Mouse (Mus musculus): Measurements from ENCODE around the gene Rps8. TPM values are rescaled to one million over a fixed set of nuclear protein-coding genes. Genes with fewer than 3 reads are reported as not detected.

Gene Rps8
- total RNA-seq, 1 experiment from 2014 or later = 1,008 TPM

DNA sequence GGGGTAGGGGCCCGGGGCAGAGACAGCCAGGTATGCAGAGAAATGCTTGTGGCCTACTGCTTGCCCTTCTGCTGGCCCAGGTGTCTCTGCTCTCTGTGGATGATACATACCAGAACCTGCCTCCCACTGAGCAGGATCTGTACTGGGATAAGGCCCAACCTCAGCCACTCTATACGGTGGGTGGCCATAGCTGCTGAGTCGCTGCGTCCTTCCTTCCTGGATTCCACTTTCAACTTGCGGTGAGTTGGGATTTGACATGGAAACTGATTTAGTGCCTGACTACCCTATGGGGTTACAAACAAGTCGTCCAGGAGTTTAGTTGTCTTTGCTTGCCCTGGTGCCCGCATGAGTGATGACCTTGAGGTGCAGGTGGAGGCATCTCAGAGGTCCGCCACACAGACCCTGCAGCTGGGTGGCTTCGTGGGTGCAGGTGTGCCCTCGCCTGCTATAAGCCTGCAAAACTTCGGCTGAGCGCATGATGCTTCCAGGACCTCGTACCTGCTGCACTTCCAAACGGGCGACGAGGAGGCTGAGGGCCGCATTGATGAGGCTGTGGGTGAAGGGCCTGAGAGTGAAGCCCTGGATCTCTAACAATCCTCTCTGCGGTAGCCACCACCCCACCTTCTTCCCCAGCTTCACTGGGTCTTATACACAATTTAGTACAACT lies 7.9 kb downstream of the Rps8 start:
- DNase-seq = no peak

DNA sequence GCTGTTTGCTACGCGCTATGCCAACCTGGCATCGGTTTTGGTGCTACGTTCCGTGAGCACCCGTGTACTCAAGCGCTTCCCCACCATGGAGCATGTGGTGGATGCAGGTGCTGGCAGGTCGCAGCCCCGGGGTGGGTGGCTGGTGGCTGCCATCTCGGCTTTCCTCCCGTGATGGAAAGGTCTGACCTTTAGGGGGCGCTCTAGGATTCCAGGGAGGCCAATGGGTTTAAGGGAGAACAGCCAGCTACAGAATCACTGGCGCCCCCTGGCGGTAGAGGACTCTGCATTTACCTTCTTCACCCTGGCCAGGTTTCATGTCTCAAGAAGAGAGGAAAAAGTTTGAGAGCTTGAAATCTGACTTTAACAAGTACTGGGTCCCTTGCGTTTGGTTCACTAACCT lies 9.9 kb downstream of the Rps8 start:
- DNase-seq = peak; percentile 90

DNA sequence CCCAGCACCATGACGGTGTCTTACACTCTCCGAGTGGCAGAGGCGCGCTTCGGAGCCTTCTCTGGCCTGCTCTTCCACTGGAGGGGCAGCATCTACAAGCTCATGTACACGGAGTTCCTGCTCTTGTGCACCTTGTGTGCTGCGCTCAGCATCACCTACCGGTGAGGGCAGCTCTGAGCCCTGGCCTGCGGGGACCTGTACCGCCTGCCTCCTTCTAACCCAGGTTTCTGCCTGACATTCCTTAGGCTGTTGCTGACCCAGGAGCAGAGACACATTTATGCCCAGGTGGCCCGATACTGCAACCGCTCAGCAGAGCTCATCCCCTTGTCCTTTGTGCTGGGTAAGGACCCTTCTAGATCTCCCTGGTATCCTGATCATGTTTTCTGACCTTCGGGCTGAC lies 10.8 kb downstream of the Rps8 start:
- DNase-seq = no peak

DNA sequence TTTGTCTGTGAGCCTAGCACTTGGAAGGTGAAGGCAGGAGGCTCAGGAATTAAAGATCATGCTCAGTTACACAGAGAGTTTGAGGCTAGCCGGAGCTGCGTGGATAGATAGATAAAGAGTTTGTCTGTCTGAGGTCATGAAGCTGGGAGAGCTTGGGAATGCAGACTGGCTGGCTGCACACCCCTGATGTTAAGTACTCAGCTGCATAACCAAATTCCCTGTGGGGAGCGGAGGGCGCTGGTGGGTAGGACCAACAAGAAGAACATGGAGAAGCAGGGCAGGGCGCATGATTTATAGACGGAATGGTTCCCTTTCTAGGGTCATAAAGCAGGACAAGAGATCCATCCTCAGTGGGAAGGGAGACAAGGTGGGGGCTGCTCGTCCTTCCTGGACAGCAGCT lies 13.0 kb downstream of the Rps8 start:
- no peak for DNase-seq

DNA sequence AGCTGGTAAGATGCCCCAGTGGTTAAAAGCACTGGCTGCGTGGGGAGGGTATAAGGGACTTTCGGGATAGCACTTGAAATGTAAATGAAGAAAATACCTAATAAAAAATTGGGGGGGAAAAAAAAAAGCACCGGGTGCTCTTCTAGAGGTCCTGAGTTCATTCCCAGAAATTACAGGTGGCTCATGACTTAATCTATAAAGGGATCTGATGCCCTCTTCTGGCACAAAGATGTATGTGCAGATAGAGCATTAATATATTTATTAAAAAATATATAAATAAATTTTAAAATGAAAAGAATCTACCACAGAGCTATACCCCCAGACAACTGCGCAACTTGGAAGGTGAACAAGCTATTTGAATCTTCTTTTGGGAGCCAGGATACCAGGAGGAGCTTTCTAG lies 15.4 kb downstream of the Rps8 start:
- no peak for DNase-seq

DNA sequence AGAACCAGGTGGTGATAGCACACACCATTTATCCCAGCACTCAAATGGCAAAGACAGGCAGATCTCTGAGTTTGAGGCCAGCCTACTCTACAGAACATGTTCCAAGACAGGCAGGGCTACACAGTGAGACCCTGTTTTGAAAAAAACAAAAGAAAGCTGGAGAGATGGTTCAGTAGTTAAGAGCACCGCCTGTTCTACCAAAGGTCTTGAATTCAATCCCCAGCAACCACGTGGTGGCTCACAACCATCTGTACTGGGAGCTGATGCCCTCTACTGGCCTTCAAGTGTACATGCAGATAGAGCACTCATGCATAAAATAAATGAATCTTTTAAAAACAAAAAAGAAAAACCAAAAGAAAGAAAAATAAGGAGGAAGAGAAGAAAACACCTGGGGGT lies 16.8 kb downstream of the Rps8 start:
- DNase-seq = no peak

DNA sequence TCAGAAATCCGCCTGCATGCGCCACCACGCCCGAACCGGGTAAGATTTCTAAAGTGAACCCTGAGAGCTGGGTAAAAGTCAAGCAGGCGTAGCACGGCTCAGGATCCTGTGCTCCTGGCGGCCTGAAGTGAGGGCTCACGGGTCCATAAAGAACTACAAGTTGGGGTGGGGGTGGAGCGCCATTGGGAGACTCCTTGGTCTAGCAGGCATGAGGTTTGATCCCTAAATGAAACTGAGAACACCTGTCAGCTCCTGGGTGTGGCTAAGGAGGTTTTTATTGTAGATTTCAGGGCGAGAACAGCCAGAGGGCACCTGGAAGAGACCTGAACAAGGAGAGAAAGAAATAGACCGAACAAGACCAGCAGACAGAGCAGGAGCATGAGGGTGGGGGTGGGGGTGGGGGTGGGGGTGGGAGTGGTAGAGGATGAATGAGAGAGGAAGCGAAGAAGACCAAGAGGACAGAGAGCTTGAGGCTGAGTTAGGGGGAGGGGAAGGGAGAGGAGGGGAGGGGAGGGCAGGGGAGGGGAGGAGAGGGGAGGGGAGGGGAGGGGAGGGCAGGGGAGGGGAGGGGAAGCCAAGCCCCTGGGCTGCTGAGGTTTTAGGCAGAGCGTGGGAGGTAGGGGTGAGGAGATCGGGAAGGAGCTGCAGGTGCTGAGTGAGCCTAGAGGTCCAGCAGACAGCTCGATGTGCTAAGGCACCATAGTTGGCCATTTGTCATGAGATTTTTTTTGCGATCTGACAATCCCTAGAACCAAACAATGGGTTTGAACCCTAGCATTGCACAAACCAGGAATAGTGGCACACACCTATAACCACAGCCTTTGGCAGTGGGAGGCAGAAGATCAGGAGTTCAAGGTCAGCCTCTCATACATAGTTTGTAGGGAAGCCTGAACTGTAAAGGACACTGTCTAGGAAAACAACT lies 17.5 kb downstream of the Rps8 start:
- DNase-seq = no peak

DNA sequence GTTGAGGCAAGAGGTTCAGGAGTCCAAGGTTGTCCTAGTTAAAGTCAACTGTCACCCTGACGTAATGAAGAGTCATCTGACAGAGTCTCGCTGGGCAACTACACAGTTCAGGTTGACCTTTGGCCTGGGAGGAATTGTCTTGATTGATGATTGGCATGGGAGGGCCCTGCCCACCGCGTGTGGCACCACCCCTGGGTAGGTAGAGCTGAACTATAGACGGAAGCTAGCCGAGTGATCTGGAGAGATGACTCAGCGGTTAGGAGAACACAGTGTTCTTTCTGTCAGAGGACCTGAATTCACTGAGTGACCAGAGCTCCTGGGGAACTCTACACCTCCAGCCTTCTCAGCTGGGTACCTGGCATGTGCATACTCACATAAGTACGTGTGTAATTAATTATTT lies 20.0 kb downstream of the Rps8 start:
- DNase-seq = peak; percentile 53

DNA sequence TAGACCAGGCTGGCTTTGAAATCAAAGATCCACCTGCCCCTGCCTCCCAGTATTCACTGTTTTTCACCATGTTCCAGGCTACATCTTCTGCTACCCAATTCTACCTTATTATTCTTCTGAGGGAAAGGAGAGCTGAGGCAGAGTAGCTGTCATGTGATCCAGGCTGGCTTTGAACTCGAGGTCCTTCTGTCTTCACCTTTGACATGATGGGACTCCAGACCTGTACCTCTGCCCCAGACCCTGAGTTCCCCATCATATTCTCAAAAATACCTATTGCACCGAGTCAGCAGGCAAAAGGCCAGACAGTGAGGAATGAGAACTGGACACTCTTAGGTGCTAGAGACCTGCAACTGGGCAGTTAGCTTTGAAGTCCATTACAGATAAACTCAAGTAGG lies 21.4 kb downstream of the Rps8 start:
- no peak for DNase-seq

DNA sequence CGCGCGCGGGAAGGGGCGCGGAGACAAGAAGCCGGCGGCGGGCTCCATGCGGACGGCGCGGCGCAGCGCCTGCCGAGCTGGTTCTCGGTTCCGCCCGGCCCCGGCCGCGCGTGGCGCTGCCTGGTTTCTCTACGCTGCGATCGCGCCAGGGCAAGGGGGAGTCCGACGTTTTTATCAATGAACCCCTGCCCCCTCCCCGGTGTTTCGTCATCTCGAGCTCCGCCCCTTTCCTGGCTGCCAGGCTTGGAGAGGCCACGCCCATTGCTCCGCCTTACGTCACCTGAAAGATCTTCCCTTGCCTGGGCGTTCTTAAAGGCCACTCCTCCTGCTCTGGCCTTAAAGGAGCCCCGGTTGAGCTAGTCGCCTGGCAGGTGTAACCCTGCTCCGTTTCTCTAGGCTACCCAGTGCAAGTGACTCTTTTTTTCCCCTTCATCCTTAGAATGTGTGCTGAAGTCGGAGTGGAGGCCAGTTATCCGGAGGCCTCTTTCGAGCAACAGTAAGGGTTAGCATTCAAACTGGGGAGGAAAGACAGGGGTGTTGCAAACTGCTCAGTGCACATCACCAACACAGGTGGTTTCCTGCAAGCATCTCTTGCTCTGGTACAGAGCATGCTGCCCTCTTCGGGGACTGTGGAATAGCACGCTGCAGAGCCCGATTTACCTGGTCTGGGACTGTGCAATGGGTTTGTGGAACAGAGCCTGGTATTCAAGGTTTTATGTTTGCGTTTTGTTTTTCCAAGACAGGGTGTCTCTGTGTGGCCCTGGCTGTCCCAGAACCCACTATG lies 22.0 kb downstream of the Rps8 start, which contains the start of gene Plk3:
TSS of gene Plk3 (minus strand) at position 147 of the 784 bp plus-strand sequence.
- DNase-seq = peak; percentile 96

DNA sequence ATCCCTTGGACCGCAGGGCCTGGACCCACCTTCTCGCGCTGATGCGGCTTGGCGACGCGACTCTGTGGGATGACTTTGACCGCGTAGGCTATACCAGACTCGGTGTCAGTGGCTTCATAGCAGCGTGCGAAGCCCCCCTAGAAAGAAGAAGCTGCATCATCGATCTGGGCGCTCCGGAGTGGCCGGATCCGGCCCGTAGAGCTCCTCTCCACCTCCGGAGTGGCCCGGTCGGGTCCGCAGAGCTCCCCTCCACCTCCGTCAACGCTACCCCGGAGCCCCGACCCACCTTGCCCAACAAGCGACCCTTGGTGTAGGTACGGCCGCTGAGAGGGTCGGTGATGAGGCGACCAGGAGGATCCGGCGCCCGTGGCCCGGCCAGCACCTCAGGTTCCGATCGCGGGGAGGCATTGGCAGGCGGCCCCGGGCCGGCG lies 22.7 kb downstream of the Rps8 start:
- DNase-seq = no peak

DNA sequence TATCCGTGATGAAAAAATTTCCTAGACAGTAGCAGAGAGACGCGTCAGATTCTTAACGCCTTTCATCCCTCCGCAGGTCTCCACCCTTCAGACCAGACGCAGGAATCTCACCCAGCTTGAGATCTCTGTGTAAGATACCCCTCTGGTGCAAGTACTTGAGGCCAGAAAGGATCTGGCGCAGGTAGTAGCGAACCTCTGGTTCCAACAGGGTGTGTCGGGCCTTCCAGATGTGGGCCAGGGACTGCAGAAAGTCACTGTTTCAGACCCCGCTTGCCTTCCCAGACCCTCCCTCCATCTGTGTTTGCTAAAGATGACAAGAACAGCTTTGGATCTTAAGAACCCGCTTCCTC lies 23.3 kb downstream of the Rps8 start:
- DNase-seq = no peak

DNA sequence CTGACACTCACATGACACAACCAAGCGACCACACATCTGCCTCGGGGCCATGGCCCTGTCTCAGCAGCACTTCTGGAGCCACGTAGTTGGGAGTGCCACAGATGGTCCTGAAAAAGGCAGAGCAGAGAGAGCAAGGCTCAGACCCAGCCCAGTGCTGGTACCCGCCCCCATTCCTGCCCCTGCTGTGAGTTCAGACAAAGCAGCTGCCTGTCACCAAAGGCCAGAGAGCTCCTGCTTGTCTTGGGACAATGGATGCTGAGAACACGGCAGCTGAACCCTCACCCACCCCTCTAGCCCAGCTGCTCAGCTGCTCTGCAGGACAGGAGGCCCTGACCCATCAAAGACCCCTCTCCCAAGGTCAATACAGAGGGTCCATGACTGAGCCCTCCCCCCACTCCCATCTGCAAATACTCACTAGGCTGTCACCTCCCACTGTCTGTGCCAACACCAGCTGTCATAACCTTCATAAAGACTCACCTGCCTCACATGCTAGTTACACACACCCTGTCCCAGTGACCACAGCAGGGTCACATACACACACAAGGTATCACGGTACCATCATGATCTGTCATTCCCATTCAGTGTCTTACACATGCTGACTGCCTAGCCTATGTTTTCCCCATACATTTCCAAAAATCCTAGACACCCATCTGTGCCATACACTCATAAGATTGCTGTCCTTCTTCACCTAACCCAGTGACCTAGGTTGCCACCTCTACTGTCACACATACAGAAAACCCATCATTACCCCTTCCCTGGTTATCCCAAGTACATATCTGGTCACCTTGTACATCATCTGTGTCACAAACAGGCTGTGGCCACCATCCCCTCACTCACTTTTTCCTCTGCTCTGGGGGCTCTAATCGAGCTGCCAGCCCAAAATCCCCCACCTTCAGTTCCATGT lies 23.9 kb downstream of the Rps8 start:
- DNase-seq = no peak

DNA sequence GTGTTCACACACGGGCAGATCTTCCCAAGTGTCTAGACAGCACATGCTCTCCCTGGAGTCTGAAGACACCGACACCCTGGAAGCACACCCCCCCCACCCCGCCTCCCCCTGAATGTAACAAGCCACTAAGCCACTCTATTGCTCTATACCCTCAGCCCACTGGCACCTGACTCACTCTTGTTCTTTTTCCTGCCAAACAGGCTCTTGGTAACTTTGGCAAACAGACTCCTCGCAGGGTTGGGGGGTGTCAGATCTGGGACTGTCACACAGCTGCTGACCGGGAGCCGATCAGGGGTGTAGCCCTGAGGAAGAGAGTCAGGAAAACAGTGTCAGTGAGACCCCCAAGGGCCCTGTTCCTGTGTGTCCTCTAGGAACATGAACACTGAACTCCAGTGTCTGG lies 24.8 kb downstream of the Rps8 start:
- DNase-seq = no peak

DNA sequence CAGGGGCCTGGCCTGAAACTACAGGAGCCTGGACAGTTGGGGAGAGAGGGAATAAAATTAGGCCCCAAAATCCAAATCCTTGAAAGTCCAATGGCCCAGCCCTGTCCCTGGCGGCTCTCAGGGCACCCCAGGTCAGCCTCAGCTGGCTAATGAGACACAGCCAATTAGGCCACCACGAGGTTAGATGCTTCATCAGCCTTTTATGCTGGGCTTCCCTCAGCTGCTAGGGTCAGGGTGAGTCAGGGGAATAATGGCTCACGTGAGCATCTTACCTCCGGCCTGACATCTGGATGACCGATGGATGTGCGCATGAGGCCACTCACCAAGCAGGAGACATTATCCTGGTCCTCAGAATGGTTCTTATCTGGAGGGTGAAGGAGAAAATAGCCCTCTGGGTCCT lies 25.3 kb downstream of the Rps8 start:
- no peak for DNase-seq

DNA sequence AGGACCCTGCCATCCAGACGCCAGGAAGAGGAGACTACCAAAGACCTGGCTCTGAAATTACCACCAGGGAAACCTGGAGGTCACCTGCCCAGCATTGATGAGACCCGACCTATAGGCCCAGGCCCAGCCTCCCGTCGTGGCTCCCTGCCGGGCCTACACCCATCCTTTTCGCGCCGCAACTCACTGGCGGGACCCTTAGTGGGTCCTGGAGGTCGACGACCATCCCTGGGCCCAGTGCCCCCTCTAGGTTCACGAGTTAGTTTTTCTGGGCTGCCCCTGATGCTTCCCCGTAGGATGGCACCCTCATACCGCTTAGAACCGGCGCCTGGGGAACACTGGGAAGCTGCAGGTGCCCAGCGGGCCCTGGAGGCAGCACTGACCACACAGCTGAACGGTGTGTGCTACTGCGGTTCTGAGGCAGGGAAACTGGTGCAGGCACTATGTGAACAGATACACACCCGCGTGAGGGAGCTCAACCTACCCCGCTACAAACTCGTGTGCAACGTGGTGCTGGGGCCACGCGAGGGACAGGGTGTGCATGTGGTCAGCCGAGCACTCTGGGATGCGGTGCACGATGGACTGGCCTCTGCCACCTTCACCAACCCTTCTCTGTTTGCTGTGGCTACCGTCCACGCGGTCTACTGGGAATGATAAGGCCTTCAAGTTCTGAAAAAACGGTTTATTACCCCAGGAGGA lies 27.9 kb downstream of the Rps8 start:
- no peak for DNase-seq

DNA sequence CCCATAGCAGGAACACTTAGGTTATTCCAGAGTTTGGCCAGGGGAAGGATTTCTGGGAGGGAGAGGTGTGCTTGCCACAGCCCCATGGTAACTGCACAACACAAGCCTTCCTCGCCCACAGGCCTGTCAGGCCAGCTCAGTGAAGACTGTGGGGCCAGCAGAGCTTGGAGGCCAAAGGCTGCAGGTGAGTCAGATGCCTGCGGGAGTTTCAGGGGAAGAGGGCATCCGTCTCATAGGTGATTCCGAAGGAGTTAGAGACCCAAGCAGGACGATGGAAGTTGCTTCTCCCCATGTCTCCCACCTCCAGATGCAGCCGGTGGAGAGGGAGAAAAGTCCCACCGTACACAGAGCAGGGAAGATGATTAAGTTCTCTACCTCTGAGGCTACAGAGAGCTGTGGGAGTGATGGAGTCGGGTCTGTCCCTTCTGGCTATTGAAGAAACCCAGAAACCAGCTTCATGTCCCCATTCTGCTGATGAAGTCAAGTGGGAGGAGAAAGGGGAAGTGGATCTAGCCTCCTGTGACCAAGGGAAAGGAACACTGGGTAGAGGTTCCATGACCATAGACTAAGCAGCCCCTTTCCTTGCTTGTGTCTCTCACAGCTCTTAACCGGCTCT lies 29.3 kb downstream of the Rps8 start, which contains the start of gene Tctex1d4:
TSS of gene Tctex1d4 (plus strand) at position 120 of the 616 bp plus-strand sequence.
- no peak for DNase-seq

DNA sequence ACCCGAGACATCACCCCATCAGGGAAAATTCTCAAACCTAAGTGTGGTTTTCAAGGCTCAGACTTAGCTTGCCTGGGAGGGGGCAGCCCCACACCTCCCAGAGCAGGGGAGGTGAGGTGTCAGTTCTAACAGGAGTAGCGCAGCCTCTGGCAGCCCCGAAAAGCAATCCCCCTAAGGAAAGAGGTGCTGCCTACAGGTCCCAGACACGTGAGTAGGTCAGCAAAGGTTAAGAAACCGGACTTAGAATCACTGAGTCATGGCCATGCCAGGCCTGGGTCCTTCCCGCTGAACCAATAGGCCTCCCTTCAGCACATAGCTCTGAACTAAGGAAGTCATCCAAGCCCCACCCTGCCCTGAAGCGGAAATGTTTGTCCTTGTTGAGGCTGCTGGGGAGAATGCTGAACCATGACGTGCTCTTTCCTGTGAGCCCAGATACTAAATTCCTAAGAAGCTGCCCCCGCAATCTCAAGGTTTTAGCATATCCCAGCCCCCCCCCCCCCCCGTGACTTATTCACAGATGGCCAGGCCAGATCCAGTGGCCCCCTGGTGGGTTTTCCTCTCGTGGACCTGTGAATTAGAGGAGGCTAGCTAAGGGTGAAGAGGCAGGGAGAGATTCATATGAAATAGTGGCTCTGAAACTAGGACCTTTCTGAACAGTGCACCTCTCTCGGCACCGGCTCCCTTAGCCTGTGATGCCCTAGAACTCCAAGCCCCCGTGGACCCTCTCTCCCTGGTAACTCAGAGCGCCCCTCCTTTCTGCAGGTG lies 30.0 kb downstream of the Rps8 start:
- peak; percentile 54 for DNase-seq

DNA sequence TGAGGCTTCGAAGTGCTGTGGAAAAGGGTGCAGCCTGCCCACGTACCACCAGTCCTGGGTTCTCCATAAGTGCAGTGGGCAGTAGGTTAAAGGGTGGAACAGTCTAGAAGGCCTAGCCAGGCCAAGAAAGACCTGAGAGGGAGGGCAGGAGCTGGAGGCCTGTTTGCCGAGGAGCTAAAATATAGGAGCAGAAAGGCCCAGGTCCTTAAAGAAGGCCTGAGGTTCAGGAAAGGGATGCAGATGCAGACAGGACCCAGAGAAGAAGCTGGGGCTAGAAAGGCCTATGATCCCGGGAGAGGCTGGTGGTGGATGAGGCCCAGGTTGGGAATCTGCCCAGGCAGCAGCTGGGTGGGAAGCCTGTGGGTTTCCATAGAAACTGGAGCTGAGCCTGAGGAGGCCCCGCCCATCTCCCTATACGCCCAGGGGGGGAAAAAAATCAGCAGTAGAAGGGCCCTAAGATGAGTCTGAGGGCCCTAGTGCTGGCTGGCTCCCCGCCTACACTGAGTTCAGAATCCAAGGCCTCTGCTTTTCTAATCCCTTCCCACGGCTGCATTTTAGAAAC lies 30.6 kb downstream of the Rps8 start, which contains the start of gene Btbd19:
TSS of gene Btbd19 (minus strand) at position 378 of the 562 bp plus-strand sequence.
- peak; percentile 51 for DNase-seq

Measured in adrenal gland, postnatal 25 days (tissue).